Mouse (Mus musculus): ENCODE data around the gene Begain.

Begain gene

GRCm38 (mm10) chr12:109057736-109058135, 10.3 kb downstream of the Begain start:
- DNase-seq (ENCODE audit: extremely low spot score, low read depth, low spot score), result no peak

GRCm38 (mm10) chr12:109053020-109053806, 14.8 kb downstream of the Begain start:
- DNase-seq (ENCODE audit: extremely low spot score, low read depth, low spot score), result no peak

GRCm38 (mm10) chr12:109049949-109050348, 18.1 kb downstream of the Begain start:
- no peak for DNase-seq (ENCODE audit: extremely low spot score, low read depth, low spot score)

GRCm38 (mm10) chr12:109045581-109045980, 22.4 kb downstream of the Begain start:
- DNase-seq (ENCODE audit: extremely low spot score, low read depth, low spot score), result no peak

GRCm38 (mm10) chr12:109044497-109044896, 23.5 kb downstream of the Begain start:
- DNase-seq (ENCODE audit: extremely low spot score, low read depth, low spot score), result no peak

- DNase-seq (ENCODE audit: extremely low spot score, low read depth, low spot score), result no peak
These were observed 28.7 kb downstream of the Begain start for GRCm38 (mm10) chr12:109039311-109039710.

- DNase-seq (ENCODE audit: extremely low spot score, low read depth, low spot score), result no peak
These were observed 29.7 kb downstream of the Begain start for GRCm38 (mm10) chr12:109038179-109038819.

GRCm38 (mm10) chr12:109037026-109037425, 31.0 kb downstream of the Begain start:
- DNase-seq (ENCODE audit: extremely low spot score, low read depth, low spot score), result no peak

- DNase-seq (ENCODE audit: extremely low spot score, low read depth, low spot score), result no peak
These were observed 44.2 kb downstream of the Begain start for GRCm38 (mm10) chr12:109023780-109024179.

- DNase-seq (ENCODE audit: extremely low spot score, low read depth, low spot score), result no peak
These were observed 45.1 kb downstream of the Begain start for GRCm38 (mm10) chr12:109022966-109023365.

GRCm38 (mm10) chr12:109022181-109022691, 45.8 kb downstream of the Begain start:
- DNase-seq (ENCODE audit: extremely low spot score, low read depth, low spot score), result no peak

GRCm38 (mm10) chr12:109010070-109010649, 57.9 kb downstream of the Begain start:
- no peak for DNase-seq (ENCODE audit: extremely low spot score, low read depth, low spot score)

GRCm38 (mm10) chr12:109002978-109003377, 65.0 kb downstream of the Begain start:
- DNase-seq (ENCODE audit: extremely low spot score, low read depth, low spot score), result no peak

GRCm38 (mm10) chr12:108997249-108997648, 70.8 kb downstream of the Begain start:
- no peak for DNase-seq (ENCODE audit: extremely low spot score, low read depth, low spot score)

- no peak for DNase-seq (ENCODE audit: extremely low spot score, low read depth, low spot score)
These were observed 71.9 kb downstream of the Begain start for GRCm38 (mm10) chr12:108995976-108996636.

- DNase-seq (ENCODE audit: extremely low spot score, low read depth, low spot score), result peak; percentile 84
These were observed 73.5 kb downstream of the Begain start for GRCm38 (mm10) chr12:108994436-108995031.

GRCm38 (mm10) chr12:108993046-108993445, 75.0 kb downstream of the Begain start:
- no peak for DNase-seq (ENCODE audit: extremely low spot score, low read depth, low spot score)

GRCm38 (mm10) chr12:108990425-108990824, 77.6 kb downstream of the Begain start:
- no peak for DNase-seq (ENCODE audit: extremely low spot score, low read depth, low spot score)

- DNase-seq (ENCODE audit: extremely low spot score, low read depth, low spot score), result peak; percentile 14
These were observed 80.6 kb downstream of the Begain start for GRCm38 (mm10) chr12:108987448-108987847.

- DNase-seq (ENCODE audit: extremely low spot score, low read depth, low spot score), result no peak
These were observed 83.0 kb downstream of the Begain start for GRCm38 (mm10) chr12:108985025-108985424.

- DNase-seq (ENCODE audit: extremely low spot score, low read depth, low spot score), result no peak
These were observed 83.5 kb downstream of the Begain start for GRCm38 (mm10) chr12:108984471-108984870.

Data from hindlimb bud, embryonic 11.5 days (tissue).